Comparison of ENCODE assay signal across 13 mouse cellular contexts in the genomic region with DNA sequence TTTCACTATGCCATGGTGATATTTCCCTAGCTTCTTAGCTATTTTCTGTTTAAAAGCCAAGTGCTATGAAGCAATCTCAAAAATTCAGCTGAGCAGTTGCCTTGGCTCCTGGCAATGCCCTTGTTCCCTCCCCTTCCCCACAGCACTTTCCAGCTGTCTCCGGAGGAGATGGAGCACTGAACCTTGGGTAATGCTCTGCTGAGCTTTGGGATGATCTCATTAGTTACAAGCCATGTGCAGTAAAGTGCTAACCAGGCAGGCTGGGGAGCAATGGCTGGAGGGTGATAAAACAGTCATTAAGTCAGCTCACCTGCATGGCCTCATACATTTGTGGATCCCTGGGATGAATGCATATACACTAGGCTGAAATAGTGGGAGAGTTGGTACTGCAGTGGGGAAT.
DNase-seq lines count a peak whose midpoint lies in the region; ATAC-seq lines count a peak whose summit lies in the region.
"Had no signal": no experiment of that assay in that cellular context is flagged by ENCODE, and none has a peak within 500 bp of the region (broad histone marks: within the 10 kb centered on the region; RNA-seq: fewer than 3 reads in every experiment).

No protein-coding gene starts in this region.

- no peaks in the 10 kb centered on the region for H3K4me1 ChIP-seq in forebrain, embryonic 15.5 days
- H3K4me1 ChIP-seq in forebrain, embryonic 13.5 days: no peaks in the 10 kb centered on the region
- no peaks in the 10 kb centered on the region for H3K4me1 ChIP-seq in limb, embryonic 13.5 days
- no peaks in the 10 kb centered on the region for H3K4me1 ChIP-seq in limb, embryonic 10.5 days
- H3K4me1 ChIP-seq in hindbrain, embryonic 16.5 days (ENCODE audit: control insufficient read depth, insufficient read depth, low read depth, low read length): no peaks in the 10 kb centered on the region

- DNase-seq in limb, embryonic 10.5 days (ENCODE audit: low spot score): no peak
- DNase-seq in retina, postnatal 1 day: peak; percentile 40
- DNase-seq in urinary bladder, postnatal 25 days (ENCODE audit: low spot score): no peak
- DNase-seq: cerebellum, adult 9-11 months; gastrocnemius, postnatal 36 days; kidney, adult 9 months; thymus, adult 2 months had no signal

- no peak overlapping the region for H3K4me3 ChIP-seq in forebrain, embryonic 15.5 days
- no peak overlapping the region for H3K4me3 ChIP-seq in forebrain, embryonic 13.5 days
- H3K4me3 ChIP-seq in limb, embryonic 13.5 days: no peak overlapping the region
- no peak overlapping the region for H3K4me3 ChIP-seq in limb, embryonic 10.5 days
- no peak overlapping the region for H3K4me3 ChIP-seq in hindbrain, embryonic 16.5 days (ENCODE audit: low read length)
- H3K4me3 ChIP-seq: layer of hippocampus, adult 2 months had no signal

- H3K36me3 ChIP-seq in forebrain, embryonic 15.5 days: no peaks in the 10 kb centered on the region
- H3K36me3 ChIP-seq in forebrain, embryonic 13.5 days (ENCODE audit: poor library complexity, severe bottlenecking): no peaks in the 10 kb centered on the region
- no peaks in the 10 kb centered on the region for H3K36me3 ChIP-seq in limb, embryonic 13.5 days
- no peaks in the 10 kb centered on the region for H3K36me3 ChIP-seq in limb, embryonic 10.5 days
- no peaks in the 10 kb centered on the region for H3K36me3 ChIP-seq in hindbrain, embryonic 16.5 days (ENCODE audit: control insufficient read depth, insufficient read depth, low read length)

- 12% methylated on average over 1 of the region's 1 CpGs for WGBS in forebrain, embryonic 15.5 days
- 23% methylated on average over 1 of the region's 1 CpGs for WGBS in forebrain, embryonic 13.5 days
- WGBS in limb, embryonic 13.5 days: 0% methylated on average over 1 of the region's 1 CpGs
- WGBS in limb, embryonic 10.5 days: 29% methylated on average over 1 of the region's 1 CpGs
- WGBS in hindbrain, embryonic 16.5 days: 13% methylated on average over 1 of the region's 1 CpGs

- H3K27ac ChIP-seq in forebrain, embryonic 15.5 days (replicated peaks): no peak overlapping the region
- H3K27ac ChIP-seq in forebrain, embryonic 13.5 days: no peak overlapping the region
- no peak overlapping the region for H3K27ac ChIP-seq in limb, embryonic 13.5 days
- H3K27ac ChIP-seq in limb, embryonic 10.5 days: no peak overlapping the region
- no peak overlapping the region for H3K27ac ChIP-seq in hindbrain, embryonic 16.5 days (ENCODE audit: low read depth, low read length)
- H3K27ac ChIP-seq: layer of hippocampus, adult 2 months; liver, embryonic 14.5 days had no signal

- 0 out of 2 replicates have a peak, but pooled peaks have one; percentile 23 for ATAC-seq in forebrain, embryonic 15.5 days (replicated peaks)
- no peak for ATAC-seq in forebrain, embryonic 13.5 days
- 0 out of 2 replicates have a peak, but pooled peaks have one; percentile 50 for ATAC-seq in limb, embryonic 13.5 days (ENCODE audit: low FRiP score, low read depth)
- ATAC-seq in hindbrain, embryonic 16.5 days: peak; percentile 85

- H3K9ac ChIP-seq in forebrain, embryonic 15.5 days (replicated peaks): no peak overlapping the region
- H3K9ac ChIP-seq in forebrain, embryonic 13.5 days: no peak overlapping the region
- H3K9ac ChIP-seq in limb, embryonic 13.5 days: no peak overlapping the region
- H3K9ac ChIP-seq in hindbrain, embryonic 16.5 days (ENCODE audit: low read depth, low read length): no peak overlapping the region
- H3K9ac ChIP-seq: liver, embryonic 14.5 days had no signal

- H3K27me3 ChIP-seq in forebrain, embryonic 15.5 days: no peaks in the 10 kb centered on the region
- H3K27me3 ChIP-seq in forebrain, embryonic 13.5 days: no peaks in the 10 kb centered on the region
- H3K27me3 ChIP-seq in limb, embryonic 13.5 days: peaks cover 26% of the 10 kb centered on the region; the same call in 1 of the 2 replicates
- H3K27me3 ChIP-seq in limb, embryonic 10.5 days (ENCODE audit: low read depth, poor library complexity, severe bottlenecking): peaks cover 6% of the 10 kb centered on the region; the same call in 1 of the 2 replicates
- no peaks in the 10 kb centered on the region for H3K27me3 ChIP-seq in hindbrain, embryonic 16.5 days (replicated peaks; ENCODE audit: control insufficient read depth, insufficient read depth, low read length)

- H3K9me3 ChIP-seq in forebrain, embryonic 15.5 days: no peaks in the 10 kb centered on the region
- no peaks in the 10 kb centered on the region for H3K9me3 ChIP-seq in forebrain, embryonic 13.5 days (replicated peaks)
- H3K9me3 ChIP-seq in limb, embryonic 13.5 days: no peaks in the 10 kb centered on the region
- H3K9me3 ChIP-seq in limb, embryonic 10.5 days (replicated peaks): no peaks in the 10 kb centered on the region
- no peaks in the 10 kb centered on the region for H3K9me3 ChIP-seq in hindbrain, embryonic 16.5 days (ENCODE audit: control insufficient read depth, low read length)

- H3K4me2 ChIP-seq in forebrain, embryonic 15.5 days (replicated peaks): no peak overlapping the region
- H3K4me2 ChIP-seq in forebrain, embryonic 13.5 days: no peak overlapping the region
- H3K4me2 ChIP-seq in limb, embryonic 13.5 days (replicated peaks): no peak overlapping the region
- H3K4me2 ChIP-seq in hindbrain, embryonic 16.5 days (ENCODE audit: low read length): no peak overlapping the region
